Mouse (Mus musculus) lung, embryonic 14.5 days (tissue): ENCODE measurements around the gene Mthfsl. TPM values are rescaled to one million over a fixed set of nuclear protein-coding genes. Genes with fewer than 3 reads are reported as not detected.
A peak's percentile ranks its signal among the peaks of the same experiment; 100 is the strongest.
"Not testable (repeated sequence)": the region's sequence is repeated elsewhere in the genome, so short reads cannot be mapped to it uniquely, and the experiment has no call there.

Source experiments
- ATAC-seq: fragments of 200-750 bp; cut with Nextera tagmentation; 2 replicates; pipeline ENCODE4 v1.8.0; 2017; ENCODE audit warnings: mild to moderate bottlenecking, moderate TSS enrichment, moderate library complexity; ENCODE audit not compliant: insufficient read depth
- DNase-seq: peaks from one replicate; pipeline ENCODE4 v3.0.0-alpha.2; 2015
- H3K27ac ChIP-seq: fragments of 300-500 bp; sonication (generic); 2 replicates; pipeline ENCODE4 v1.5.1; 2014; ENCODE audit warnings: low read depth, mild to moderate bottlenecking, moderate library complexity
- H3K27me3 ChIP-seq: fragments of 300-500 bp; sonication (generic); 2 replicates; pipeline ENCODE4 v1.6.1; 2014; ENCODE audit warnings: low read length, control low read depth; ENCODE audit not compliant: insufficient read depth
- H3K36me3 ChIP-seq: fragments of 300-500 bp; sonication (generic); 2 replicates; pipeline ENCODE4 v1.6.1; 2014; ENCODE audit warnings: control low read depth; ENCODE audit not compliant: insufficient read depth
- H3K4me1 ChIP-seq: fragments of 300-500 bp; sonication (generic); 2 replicates; pipeline ENCODE4 v1.6.1; 2014; ENCODE audit warnings: antibody characterized with exemption, control low read depth; ENCODE audit not compliant: insufficient read depth
- H3K4me2 ChIP-seq: fragments of 300-500 bp; sonication (generic); 2 replicates; pipeline ENCODE4 v1.6.1; 2014; ENCODE audit warnings: mild to moderate bottlenecking
- H3K4me3 ChIP-seq: fragments of 300-500 bp; sonication (generic); 2 replicates; pipeline ENCODE4 v1.5.1; 2014; ENCODE audit warnings: low read depth, low read length
- H3K9ac ChIP-seq: fragments of 300-500 bp; sonication (generic); 2 replicates; pipeline ENCODE4 v1.6.1; 2014
- H3K9me3 ChIP-seq: fragments of 300-500 bp; sonication (generic); 2 replicates; pipeline ENCODE4 v1.6.1; 2016; ENCODE audit warnings: low read depth, low read length, control low read depth
- WGBS: fragments of 180-500 bp; shearing (Covaris S2); extraction: QIAGEN DNeasy Blood & Tissue Kit; methylation state at CpG from one replicate; pipeline ENCODE4 v1.1.7; 2014; 5-methylcytosine and 5-hydroxymethylcytosine counted together
- polyA plus RNA-seq: library from polyadenylated mRNA; unstranded; fragments of >200 nt; fragmentation: Nextera tagmentation; extraction: Ambion mirVana; gene quantifications from 2 replicates; pipeline ENCODE4 v1.2.1, GENCODE M21; 2014

Gene Mthfsl
- polyA plus RNA-seq, 1 experiment from 2014 or later = 31.6 TPM

GRCm38 (mm10) chr9:88719073-88719921 lies 799 bp downstream of the Mthfsl start:
- 4% methylated on average over 17 of the region's 46 CpGs for WGBS
- not testable (repeated sequence) for H3K27me3 ChIP-seq, H3K4me1 ChIP-seq, H3K36me3 ChIP-seq, H3K9me3 ChIP-seq
- peak overlapping the region; percentile 79; the same call in 1 of the 2 replicates for H3K27ac ChIP-seq
- H3K4me2 ChIP-seq = peak overlapping the region; percentile 55
- peak overlapping the region; percentile 47 for H3K9ac ChIP-seq
- DNase-seq = peak; percentile 24
- peak; percentile 94 for ATAC-seq
- peak overlapping the region; percentile 31 for H3K4me3 ChIP-seq

- Histone ChIP-seq H3K4me2 (peak overlapping the region; percentile 55; the same call in 1 of the 2 replicates), H3K4me3 (peak overlapping the region; percentile 31; the same call in 1 of the 2 replicates)
- not testable (repeated sequence) for H3K27ac ChIP-seq, H3K27me3 ChIP-seq, H3K4me1 ChIP-seq, DNase-seq, H3K9ac ChIP-seq, H3K9me3 ChIP-seq, ATAC-seq, H3K36me3 ChIP-seq
- 62% methylated on average over 5 of the region's 5 CpGs for WGBS
Measured at GRCm38 (mm10) chr9:88718593-88718992, 1.5 kb downstream of the Mthfsl start.

GRCm38 (mm10) chr9:88718140-88718539 lies 2.0 kb downstream of the Mthfsl start:
- H3K27me3 ChIP-seq, ATAC-seq, H3K9ac ChIP-seq, H3K4me1 ChIP-seq, H3K36me3 ChIP-seq, H3K27ac ChIP-seq, H3K4me2 ChIP-seq, H3K9me3 ChIP-seq, H3K4me3 ChIP-seq: not testable (repeated sequence)
- WGBS = 25% methylated on average over 2 of the region's 2 CpGs
- DNase-seq = peak; percentile 17

GRCm38 (mm10) chr9:88714515-88714914 lies 5.6 kb downstream of the Mthfsl start:
- not testable (repeated sequence) for H3K4me2 ChIP-seq, DNase-seq, H3K36me3 ChIP-seq, H3K4me1 ChIP-seq, H3K9me3 ChIP-seq, H3K9ac ChIP-seq, H3K4me3 ChIP-seq, ATAC-seq, H3K27ac ChIP-seq, H3K27me3 ChIP-seq
- WGBS = 75% methylated on average over 5 of the region's 5 CpGs

- ATAC-seq, H3K9ac ChIP-seq, H3K9me3 ChIP-seq, H3K4me1 ChIP-seq, H3K27ac ChIP-seq, H3K4me3 ChIP-seq, H3K36me3 ChIP-seq, DNase-seq, H3K27me3 ChIP-seq, H3K4me2 ChIP-seq: not testable (repeated sequence)
- WGBS = 84% methylated on average over 3 of the region's 3 CpGs
Measured at GRCm38 (mm10) chr9:88712164-88712749, 7.8 kb downstream of the Mthfsl start.

- not testable (repeated sequence) for H3K4me1 ChIP-seq, H3K36me3 ChIP-seq, H3K9me3 ChIP-seq, ATAC-seq, H3K27ac ChIP-seq, DNase-seq, H3K4me3 ChIP-seq, H3K9ac ChIP-seq, H3K27me3 ChIP-seq, H3K4me2 ChIP-seq
- WGBS = 90% methylated on average over 4 of the region's 5 CpGs
Measured at GRCm38 (mm10) chr9:88710910-88711438, 9.1 kb downstream of the Mthfsl start.

- H3K27me3 ChIP-seq, H3K4me1 ChIP-seq, H3K36me3 ChIP-seq, H3K4me2 ChIP-seq, H3K27ac ChIP-seq, H3K9ac ChIP-seq, H3K9me3 ChIP-seq, DNase-seq, ATAC-seq, H3K4me3 ChIP-seq: not testable (repeated sequence)
- 88% methylated on average over 2 of the region's 2 CpGs for WGBS
Measured at GRCm38 (mm10) chr9:88710439-88710838, 9.7 kb downstream of the Mthfsl start.

- WGBS = 77% methylated on average over 5 of the region's 5 CpGs
- not testable (repeated sequence) for DNase-seq, H3K9ac ChIP-seq, H3K4me1 ChIP-seq, H3K9me3 ChIP-seq, H3K4me3 ChIP-seq, H3K27me3 ChIP-seq, H3K4me2 ChIP-seq, ATAC-seq, H3K27ac ChIP-seq, H3K36me3 ChIP-seq
Measured at GRCm38 (mm10) chr9:88709794-88710193, 10.3 kb downstream of the Mthfsl start.
